Mouse (Mus musculus) embryonic fibroblast, embryonic 13.5 days (primary cell): ENCODE measurements at regions not wholly inside any gene's neighbourhood (a gene's known extent, or its start where the extent isn't known, plus 50 kb on each side); places are given as distances from the start of the nearest gene placed in this dataset.
"Not testable (repeated sequence)": the region's sequence is repeated elsewhere in the genome, so short reads cannot be mapped to it uniquely, and the experiment has no call there.

ENCODE experiments used
- H3K27ac ChIP-seq: 2 replicates; pipeline ENCODE4 v1.5.1; 2012; ENCODE audit warnings: low read length, control low read depth, inconsistent platforms; ENCODE audit not compliant: insufficient read depth
- H3K4me1 ChIP-seq: 2 replicates; pipeline ENCODE4 v1.6.1; 2011; ENCODE audit warnings: low read length; ENCODE audit not compliant: control insufficient read depth, insufficient read depth
- H3K4me3 ChIP-seq: 2 replicates; pipeline ENCODE4 v1.5.1; 2011; ENCODE audit warnings: mild to moderate bottlenecking, control low read depth, low read length; ENCODE audit not compliant: insufficient read depth
- CTCF ChIP-seq: IDR thresholded peaks from 2 replicates; pipeline ENCODE4 v1.5.1; 2011; ENCODE audit warnings: mild to moderate bottlenecking, control low read depth, low read length, moderate library complexity, borderline replicate concordance; ENCODE audit not compliant: insufficient read depth
- POLR2A ChIP-seq: IDR thresholded peaks from 2 replicates; pipeline ENCODE4 v1.6.1; 2011; ENCODE audit warnings: low read depth, mild to moderate bottlenecking, control low read depth, low read length, moderate library complexity

DNA sequence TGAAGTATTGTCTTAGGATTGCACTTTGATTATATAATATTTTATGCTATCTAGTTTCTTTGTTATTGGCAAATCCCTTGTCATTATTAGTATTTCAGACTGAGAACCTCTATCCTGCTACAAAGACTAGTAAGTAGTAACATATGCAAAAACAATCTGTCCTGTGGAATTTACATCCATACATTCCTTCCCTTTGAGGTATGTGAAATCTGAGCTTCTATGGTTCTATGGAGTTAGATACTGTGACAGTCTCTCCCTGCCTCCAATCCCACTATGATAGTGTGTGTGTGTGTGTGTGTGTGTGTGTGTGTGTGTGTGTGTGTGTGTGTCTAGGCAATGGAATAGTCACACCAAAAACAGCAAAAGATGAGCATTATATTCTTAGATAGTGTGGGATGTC, 659.6 kb upstream of the Marcks start:
- H3K27ac ChIP-seq: peak overlapping the region; percentile 96
- TF ChIP-seq POLR2A (no peak), CTCF (no peak)
- H3K4me1 ChIP-seq: peaks cover 4% of the 10 kb centered on the region
- no peak overlapping the region for H3K4me3 ChIP-seq

- Histone ChIP-seq H3K4me1 (peaks cover 4% of the 10 kb centered on the region), H3K4me3 (no peak overlapping the region), H3K27ac (peak overlapping the region; percentile 57; the same call in 1 of the 2 replicates)
- no peak for TF ChIP-seq CTCF
These were observed 659.0 kb upstream of the Marcks start for GRCm38 (mm10) chr10:37797701-37798100.

GRCm38 (mm10) chr10:37792878-37793277, 654.2 kb upstream of the Marcks start:
- H3K27ac ChIP-seq: no peak overlapping the region
- H3K4me1 ChIP-seq: no peaks in the 10 kb centered on the region; the same call in 1 of the 2 replicates
- TF ChIP-seq POLR2A (no peak), CTCF (no peak)
- no peak overlapping the region for H3K4me3 ChIP-seq

- no peak for TF ChIP-seq CTCF
- no peak for TF ChIP-seq POLR2A
- Histone ChIP-seq H3K4me3 (no peak overlapping the region), H3K27ac (no peak overlapping the region), H3K4me1 (no peaks in the 10 kb centered on the region)
These were observed 649.3 kb upstream of the Marcks start for GRCm38 (mm10) chr10:37788049-37788448.

DNA sequence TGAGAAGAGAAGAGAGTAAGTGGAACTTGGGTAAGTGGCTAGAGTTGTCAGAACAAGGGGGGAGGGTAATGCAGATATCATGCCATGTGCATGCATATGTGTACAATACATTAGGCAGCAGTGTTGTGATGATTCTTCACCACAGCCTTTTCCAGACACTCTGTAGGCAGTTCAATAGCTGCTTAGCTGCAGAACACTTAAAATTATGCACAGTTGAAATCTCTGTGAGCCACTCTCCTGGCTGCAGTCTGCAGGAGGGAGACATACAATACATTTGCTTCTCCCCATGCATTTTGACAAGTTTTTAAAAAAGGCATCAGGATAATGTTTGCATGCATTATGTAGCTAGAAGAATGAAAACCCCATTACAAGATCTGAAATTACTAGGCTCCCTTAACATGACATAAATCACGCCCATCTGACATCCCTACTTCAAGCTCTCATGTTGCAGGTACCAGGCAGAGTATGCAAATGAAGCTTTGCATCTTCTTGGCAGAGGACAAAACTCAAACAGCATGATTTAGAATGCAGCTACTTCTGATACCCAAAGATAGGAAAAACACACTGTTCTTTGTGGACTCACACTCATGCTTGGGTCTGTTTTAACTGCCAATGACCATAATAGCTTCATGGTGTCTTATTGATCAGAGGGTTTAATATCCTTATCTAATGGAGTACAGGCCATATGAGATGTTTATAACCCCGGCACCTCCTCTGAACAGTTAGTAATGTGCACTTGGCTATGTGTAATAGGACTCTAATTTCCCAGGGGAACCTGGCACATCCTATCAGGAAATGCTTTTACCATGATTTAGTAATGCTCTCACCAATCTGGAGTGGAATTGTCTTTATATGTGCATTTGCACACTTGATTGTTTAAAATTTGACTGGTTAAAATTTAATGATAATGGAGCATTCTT, 640.9 kb upstream of the Marcks start:
- TF ChIP-seq CTCF (no peak), POLR2A (no peak)
- Histone ChIP-seq H3K4me1 (no peaks in the 10 kb centered on the region), H3K4me3 (no peak overlapping the region), H3K27ac (no peak overlapping the region)

- TF ChIP-seq CTCF (no peak), POLR2A (no peak)
- no peak overlapping the region for H3K4me3 ChIP-seq
- H3K27ac ChIP-seq: peak overlapping the region; percentile 40; the same call in 1 of the 2 replicates
These were observed 622.0 kb upstream of the Marcks start for GRCm38 (mm10) chr10:37760542-37761367.

DNA sequence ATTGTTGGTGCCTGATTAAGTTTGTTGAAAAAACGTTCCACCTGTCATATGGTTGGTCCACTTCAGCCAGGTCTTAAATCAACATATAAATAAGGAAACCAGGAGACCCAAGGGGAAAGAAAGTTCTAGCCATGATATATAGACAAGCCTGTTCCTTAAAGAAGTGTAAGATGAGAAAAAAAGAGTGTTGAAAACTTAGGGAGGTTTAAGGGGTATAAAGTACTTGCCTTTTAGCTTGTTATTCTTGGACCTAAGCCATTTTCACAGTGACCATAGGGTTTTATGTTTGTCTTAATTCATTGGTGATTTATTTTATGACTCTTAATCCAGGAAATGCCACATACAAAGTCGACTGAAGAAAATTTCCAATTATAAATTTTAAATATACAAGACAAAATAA, 602.9 kb upstream of the Marcks start:
- no peaks in the 10 kb centered on the region for H3K4me1 ChIP-seq
- no peak overlapping the region for H3K4me3 ChIP-seq
- no peak for TF ChIP-seq POLR2A
- no peak for TF ChIP-seq CTCF
- peak overlapping the region; percentile 18; the same call in 1 of the 2 replicates for H3K27ac ChIP-seq

More at GRCm38 (mm10) chr10:37760542-37761367, 622.0 kb upstream of the Marcks start:
- no peaks in the 10 kb centered on the region for H3K4me1 ChIP-seq

GRCm38 (mm10) chr10:37739024-37739423, 600.3 kb upstream of the Marcks start:
- Histone ChIP-seq H3K4me1 (no peaks in the 10 kb centered on the region), H3K27ac (no peak overlapping the region), H3K4me3 (no peak overlapping the region)
- TF ChIP-seq CTCF (no peak), POLR2A (no peak)

GRCm38 (mm10) chr10:37725609-37726008, 586.9 kb upstream of the Marcks start:
- TF ChIP-seq POLR2A (no peak), CTCF (no peak)
- H3K4me1 ChIP-seq: peaks cover 3% of the 10 kb centered on the region; the same call in 1 of the 2 replicates

DNA sequence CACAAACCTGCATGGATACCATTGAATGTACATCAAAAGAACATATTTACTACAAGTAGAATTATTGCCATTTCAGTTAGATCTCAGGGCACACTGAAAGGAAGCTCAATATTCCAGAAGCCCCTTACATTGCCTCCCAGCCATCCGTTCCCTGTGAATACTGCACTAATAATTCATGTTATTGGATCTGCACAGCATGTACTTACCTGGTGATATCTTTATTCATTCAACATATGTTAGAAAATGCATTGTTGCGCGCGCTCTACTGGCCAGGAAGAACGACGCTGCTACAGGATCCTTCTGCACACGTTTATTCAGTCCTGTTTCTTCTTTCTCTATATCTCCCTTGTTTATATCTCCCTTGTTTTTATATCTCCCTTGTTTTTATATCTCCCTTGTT, 586.3 kb upstream of the Marcks start:
- H3K4me3 ChIP-seq, H3K27ac ChIP-seq, H3K4me1 ChIP-seq: not testable (repeated sequence)

More at GRCm38 (mm10) chr10:37725609-37726008, 586.9 kb upstream of the Marcks start:
- H3K4me3 ChIP-seq: no peak overlapping the region
- H3K27ac ChIP-seq: no peak overlapping the region
